Mouse (Mus musculus): Measurements from ENCODE around the gene Pfkfb3.

GRCm38 (mm10) chr2:11542121-11542520 lies 11.8 kb downstream of the Pfkfb3 start:
- TF ChIP-seq CTCF (IDR thresholded peaks at IDR 0.05; ENCODE audit: insufficient read depth, low read depth, low read length) = no peak
- TF ChIP-seq POLR2A (IDR thresholded peaks at IDR 0.05; ENCODE audit: insufficient read depth, low read depth, low read length) = no peak
